ENCODE assay signal across 18 mouse cellular contexts in genomic region chr5:62622848-62623479, GRCm38 (mm10).
DNase-seq lines count a peak whose midpoint lies in the region; ATAC-seq and TF ChIP-seq lines count a peak whose summit lies in the region.
"Had no signal": no experiment of that assay in that cellular context is flagged by ENCODE, and none has a peak within 500 bp of the region (broad histone marks: within the 10 kb centered on the region; RNA-seq: fewer than 3 reads in every experiment).

No protein-coding gene starts in this region.

- H3K9me3 ChIP-seq in kidney, embryonic 15.5 days (replicated peaks), result no peaks in the 10 kb centered on the region
- no peaks in the 10 kb centered on the region for H3K9me3 ChIP-seq in liver, postnatal 0 days (ENCODE audit: low read length)
- no peaks in the 10 kb centered on the region for H3K9me3 ChIP-seq in stomach, postnatal 0 days (ENCODE audit: control insufficient read depth, low read length)
- H3K9me3 ChIP-seq: embryonic facial prominence, embryonic 10.5 days; forebrain, embryonic 13.5 days; heart, embryonic 12.5 days; hindbrain, embryonic 10.5 days had no signal

- no peak for TF ChIP-seq CTCF in liver, postnatal 0 days (IDR thresholded peaks at IDR 0.05; ENCODE audit: low read depth)
- TF ChIP-seq CTCF in stomach, postnatal 0 days (IDR thresholded peaks at IDR 0.05; ENCODE audit: low read depth), result no peak

- DNase-seq in kidney, postnatal 36 days, result peak; percentile 17 to 33
- DNase-seq in lung, adult 18-20 months, result peak; percentile 7 to 51
- DNase-seq in lung, postnatal 10 days, result no peak
- no peak for DNase-seq in liver, postnatal 0 days
- no peak for DNase-seq in stomach, postnatal 0 days (ENCODE audit: low spot score)
- no peak for DNase-seq in right cerebral cortex, adult 2 months (ENCODE audit: low spot score in 2 of 2)
- DNase-seq: adrenal gland, adult 2 months; adrenal gland, postnatal 25 days; cerebellum, adult 18-20 months; cerebellum, adult 9-11 months; forebrain, postnatal 0 days; gastrocnemius, adult 2 months; gastrocnemius, postnatal 25 days had no signal

- H3K4me1 ChIP-seq in kidney, embryonic 15.5 days, result no peaks in the 10 kb centered on the region
- H3K4me1 ChIP-seq in liver, postnatal 0 days (ENCODE audit: insufficient read depth), result peaks cover 7% of the 10 kb centered on the region; the same call in 1 of the 2 replicates
- H3K4me1 ChIP-seq in stomach, postnatal 0 days (replicated peaks; ENCODE audit: control insufficient read depth, insufficient read depth), result no peaks in the 10 kb centered on the region
- H3K4me1 ChIP-seq: embryonic facial prominence, embryonic 10.5 days; forebrain, embryonic 13.5 days; heart, embryonic 12.5 days; hindbrain, embryonic 10.5 days had no signal

- H3K27me3 ChIP-seq in kidney, embryonic 15.5 days, result no peaks in the 10 kb centered on the region
- H3K27me3 ChIP-seq in liver, postnatal 0 days (ENCODE audit: insufficient read depth, low read length), result no peaks in the 10 kb centered on the region
- H3K27me3 ChIP-seq in stomach, postnatal 0 days (ENCODE audit: control insufficient read depth, insufficient read depth, low read length), result no peaks in the 10 kb centered on the region
- H3K27me3 ChIP-seq: forebrain, embryonic 13.5 days; heart, embryonic 12.5 days had no signal

- 80% methylated on average over 11 of the region's 11 CpGs for WGBS in kidney, embryonic 15.5 days
- 73% methylated on average over 11 of the region's 11 CpGs for WGBS in liver, postnatal 0 days (ENCODE audit: insufficient replicate concordance)
- WGBS in stomach, postnatal 0 days, result 62% methylated on average over 11 of the region's 11 CpGs

- H3K4me3 ChIP-seq in kidney, embryonic 15.5 days (replicated peaks), result no peak overlapping the region
- H3K4me3 ChIP-seq in liver, postnatal 0 days (ENCODE audit: low read depth, low read length), result no peak overlapping the region
- H3K4me3 ChIP-seq in stomach, postnatal 0 days (ENCODE audit: low read depth, low read length), result no peak overlapping the region
- H3K4me3 ChIP-seq: embryonic facial prominence, embryonic 10.5 days; forebrain, embryonic 13.5 days; gastrocnemius, adult 2 months; heart, embryonic 12.5 days; hindbrain, embryonic 10.5 days had no signal

- H3K4me2 ChIP-seq in kidney, embryonic 15.5 days, result no peak overlapping the region
- H3K4me2 ChIP-seq in liver, postnatal 0 days (ENCODE audit: low read depth, low read length), result no peak overlapping the region
- no peak overlapping the region for H3K4me2 ChIP-seq in stomach, postnatal 0 days (replicated peaks; ENCODE audit: low read depth)
- H3K4me2 ChIP-seq: forebrain, embryonic 13.5 days; heart, embryonic 12.5 days had no signal

- H3K9ac ChIP-seq in kidney, embryonic 15.5 days, result no peak overlapping the region
- H3K9ac ChIP-seq in liver, postnatal 0 days (replicated peaks), result no peak overlapping the region
- H3K9ac ChIP-seq in stomach, postnatal 0 days (ENCODE audit: low read length), result no peak overlapping the region
- H3K9ac ChIP-seq: forebrain, embryonic 13.5 days; forebrain, postnatal 0 days; heart, embryonic 12.5 days had no signal

- H3K36me3 ChIP-seq in kidney, embryonic 15.5 days, result no peaks in the 10 kb centered on the region
- H3K36me3 ChIP-seq in liver, postnatal 0 days (replicated peaks; ENCODE audit: insufficient read depth, low read length), result no peaks in the 10 kb centered on the region
- no peaks in the 10 kb centered on the region for H3K36me3 ChIP-seq in stomach, postnatal 0 days (ENCODE audit: control insufficient read depth, insufficient read depth, low read length)
- H3K36me3 ChIP-seq: embryonic facial prominence, embryonic 10.5 days; heart, embryonic 12.5 days; hindbrain, embryonic 10.5 days had no signal

- ATAC-seq in kidney, embryonic 15.5 days (replicated peaks; ENCODE audit: low FRiP score), result no peak
- ATAC-seq in liver, postnatal 0 days, result peak; percentile 96
- peak; percentile 66; the same call in 1 of the 2 replicates for ATAC-seq in stomach, postnatal 0 days (ENCODE audit: low FRiP score, low TSS enrichment)
- ATAC-seq: forebrain, embryonic 13.5 days; forebrain, postnatal 0 days had no signal

- H3K27ac ChIP-seq in kidney, embryonic 15.5 days, result no peak overlapping the region
- H3K27ac ChIP-seq in liver, postnatal 0 days (ENCODE audit: low read depth), result peak overlapping the region; percentile 69
- H3K27ac ChIP-seq in stomach, postnatal 0 days (replicated peaks), result no peak overlapping the region
- H3K27ac ChIP-seq: embryonic facial prominence, embryonic 10.5 days; forebrain, embryonic 13.5 days; gastrocnemius, adult 2 months; hindbrain, embryonic 10.5 days had no signal

- TF ChIP-seq EP300 in liver, postnatal 0 days (IDR thresholded peaks at IDR 0.05; ENCODE audit: low read depth), result no peak
- TF ChIP-seq EP300 in stomach, postnatal 0 days (optimal IDR thresholded peaks at IDR 0.05), result no peak

Comparison
In these comparisons a context has a peak if more than half of its experiments do, and no peak if none do; other contexts are left out.
1. DNase-seq: peak in kidney, postnatal 36 days (2 of 2) and lung, adult 18-20 months (2 of 2); none in lung, postnatal 10 days (single experiment), liver, postnatal 0 days (single experiment), stomach, postnatal 0 days (single experiment) and right cerebral cortex, adult 2 months (0 of 2).